Mouse (Mus musculus): ENCODE results near the gene Cdk4. TPM values are rescaled to one million over a fixed set of nuclear protein-coding genes. Genes with fewer than 3 reads are reported as not detected.

Gene Cdk4
- polyA plus RNA-seq, 1 experiment: 276 TPM

DNA sequence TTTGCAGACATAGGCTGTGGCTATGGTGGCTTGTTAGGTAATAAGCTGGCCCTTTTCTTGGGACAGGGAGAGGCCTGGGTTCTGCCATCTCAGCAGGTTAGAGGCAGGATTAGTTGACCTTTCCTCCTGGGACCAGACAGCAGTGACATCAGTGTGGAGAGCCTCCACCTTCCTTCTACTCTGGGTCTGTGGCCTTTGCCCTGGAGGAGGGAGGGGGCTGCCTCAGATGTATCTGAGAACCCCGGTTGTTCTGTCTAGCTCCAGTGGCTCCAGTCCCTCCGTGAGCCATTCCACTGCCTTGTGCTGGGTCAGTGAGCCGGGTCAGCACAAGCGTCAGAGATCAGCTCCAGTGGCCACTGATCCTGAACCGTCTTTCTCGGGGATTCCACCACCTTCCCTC is 20.1 kb upstream of the Cdk4 start:
- no peak for TF ChIP-seq TCF12 (IDR thresholded peaks at IDR 0.05; ENCODE audit: insufficient read depth, poor library complexity, severe bottlenecking)
- no peak for TF ChIP-seq TCF3 (IDR thresholded peaks at IDR 0.05; ENCODE audit: insufficient read length, low read depth)
- no peak for TF ChIP-seq MYOD1 (IDR thresholded peaks at IDR 0.05; ENCODE audit: control insufficient read depth in 1 of 3, insufficient read length in 2 of 3, low read depth in 2 of 3)
- no peak for TF ChIP-seq MYOG (IDR thresholded peaks at IDR 0.05; ENCODE audit: control insufficient read depth in 1 of 3, insufficient read depth in 1 of 3, insufficient read length in 2 of 3, low read depth in 2 of 3)
- TF ChIP-seq MAX (IDR thresholded peaks at IDR 0.05; ENCODE audit: low read depth): no peak
- TF ChIP-seq REST (IDR thresholded peaks at IDR 0.05; ENCODE audit: insufficient read depth, insufficient read length): no peak
- TF ChIP-seq E2F4 (IDR thresholded peaks at IDR 0.05; ENCODE audit: insufficient read depth): no peak
- TF ChIP-seq POLR2A (IDR thresholded peaks at IDR 0.05; ENCODE audit: insufficient read length, low read depth): no peak
- TF ChIP-seq CEBPB (IDR thresholded peaks at IDR 0.05; ENCODE audit: insufficient read depth, poor library complexity, severe bottlenecking): no peak
- no peak for TF ChIP-seq USF1 (IDR thresholded peaks at IDR 0.05; ENCODE audit: low read depth)
- no peak for TF ChIP-seq POLR2AphosphoS2 (IDR thresholded peaks at IDR 0.05; ENCODE audit: insufficient read length, low read depth)
- no peak for TF ChIP-seq SRF (IDR thresholded peaks at IDR 0.05; ENCODE audit: control insufficient read depth, insufficient read length, low read depth)
- peak overlapping the region; percentile 92 for H3K4me3 ChIP-seq
- H3K79me2 ChIP-seq (ENCODE audit: control insufficient read depth, insufficient read depth): peaks cover 4% of the 10 kb centered on the region
- no peak overlapping the region for H3ac ChIP-seq (ENCODE audit: control insufficient read depth, insufficient read length)
- H3K36me3 ChIP-seq (ENCODE audit: control insufficient read depth, insufficient read depth): no peaks in the 10 kb centered on the region
- H3K27me3 ChIP-seq (ENCODE audit: control insufficient read depth, insufficient read depth, insufficient read length): no peaks in the 10 kb centered on the region
- H3K4me2 ChIP-seq (ENCODE audit: low read depth): peak overlapping the region; percentile 65

DNA sequence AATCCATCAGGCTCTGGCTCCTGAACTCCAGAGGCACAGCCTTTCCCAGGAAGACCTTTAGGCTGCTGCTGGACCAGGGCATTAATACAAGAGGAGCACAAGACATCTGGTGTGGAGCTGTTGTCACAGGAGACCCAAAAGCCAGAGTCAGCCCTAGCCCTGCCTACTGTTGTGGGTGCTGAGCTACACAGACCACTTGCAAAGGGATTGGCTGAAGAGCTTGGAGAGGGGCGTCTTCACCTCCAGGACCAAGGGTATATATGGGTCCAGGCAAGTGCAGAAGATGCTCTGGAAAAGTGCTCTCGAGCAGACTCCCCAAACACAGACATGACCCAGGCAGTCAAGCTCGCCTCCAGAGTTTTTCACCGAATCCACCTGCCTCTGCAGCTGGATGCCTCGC is 15.4 kb upstream of the Cdk4 start, which contains the start of gene Cyp27b1:
Cyp27b1 (plus strand) TSS at position 297 of the 400 bp plus-strand sequence.
- H3K4me2 ChIP-seq (ENCODE audit: low read depth): peak within 1 kb of the TSS; percentile 15
- H3K79me2 ChIP-seq (ENCODE audit: control insufficient read depth, insufficient read depth): no peaks in the 10 kb centered on the region
- no peak within 1 kb of the TSS for H3ac ChIP-seq (ENCODE audit: control insufficient read depth, insufficient read length)
- peaks cover 9% of the 10 kb centered on the region for H3K27me3 ChIP-seq (ENCODE audit: control insufficient read depth, insufficient read depth, insufficient read length)
- no peaks in the 10 kb centered on the region for H3K36me3 ChIP-seq (ENCODE audit: control insufficient read depth, insufficient read depth)
- no peak for TF ChIP-seq MAX (IDR thresholded peaks at IDR 0.05; ENCODE audit: low read depth)
- no peak for TF ChIP-seq POLR2AphosphoS2 (IDR thresholded peaks at IDR 0.05; ENCODE audit: insufficient read length, low read depth)
- TF ChIP-seq TCF3 (IDR thresholded peaks at IDR 0.05; ENCODE audit: insufficient read length, low read depth): no peak
- no peak for TF ChIP-seq MYOD1 (IDR thresholded peaks at IDR 0.05; ENCODE audit: control insufficient read depth in 1 of 3, insufficient read length in 2 of 3, low read depth in 2 of 3)
- no peak for TF ChIP-seq E2F4 (IDR thresholded peaks at IDR 0.05; ENCODE audit: insufficient read depth)
- TF ChIP-seq CEBPB (IDR thresholded peaks at IDR 0.05; ENCODE audit: insufficient read depth, poor library complexity, severe bottlenecking): no peak
- TF ChIP-seq SRF (IDR thresholded peaks at IDR 0.05; ENCODE audit: control insufficient read depth, insufficient read length, low read depth): no peak
- no peak for TF ChIP-seq USF1 (IDR thresholded peaks at IDR 0.05; ENCODE audit: low read depth)
- no peak for TF ChIP-seq MYOG (IDR thresholded peaks at IDR 0.05; ENCODE audit: control insufficient read depth in 1 of 3, insufficient read depth in 1 of 3, insufficient read length in 2 of 3, low read depth in 2 of 3)
- no peak for TF ChIP-seq REST (IDR thresholded peaks at IDR 0.05; ENCODE audit: insufficient read depth, insufficient read length)
- TF ChIP-seq TCF12 (IDR thresholded peaks at IDR 0.05; ENCODE audit: insufficient read depth, poor library complexity, severe bottlenecking): no peak
- no peak for TF ChIP-seq POLR2A (IDR thresholded peaks at IDR 0.05; ENCODE audit: insufficient read length, low read depth)
- H3K4me3 ChIP-seq: no peak within 1 kb of the TSS

DNA sequence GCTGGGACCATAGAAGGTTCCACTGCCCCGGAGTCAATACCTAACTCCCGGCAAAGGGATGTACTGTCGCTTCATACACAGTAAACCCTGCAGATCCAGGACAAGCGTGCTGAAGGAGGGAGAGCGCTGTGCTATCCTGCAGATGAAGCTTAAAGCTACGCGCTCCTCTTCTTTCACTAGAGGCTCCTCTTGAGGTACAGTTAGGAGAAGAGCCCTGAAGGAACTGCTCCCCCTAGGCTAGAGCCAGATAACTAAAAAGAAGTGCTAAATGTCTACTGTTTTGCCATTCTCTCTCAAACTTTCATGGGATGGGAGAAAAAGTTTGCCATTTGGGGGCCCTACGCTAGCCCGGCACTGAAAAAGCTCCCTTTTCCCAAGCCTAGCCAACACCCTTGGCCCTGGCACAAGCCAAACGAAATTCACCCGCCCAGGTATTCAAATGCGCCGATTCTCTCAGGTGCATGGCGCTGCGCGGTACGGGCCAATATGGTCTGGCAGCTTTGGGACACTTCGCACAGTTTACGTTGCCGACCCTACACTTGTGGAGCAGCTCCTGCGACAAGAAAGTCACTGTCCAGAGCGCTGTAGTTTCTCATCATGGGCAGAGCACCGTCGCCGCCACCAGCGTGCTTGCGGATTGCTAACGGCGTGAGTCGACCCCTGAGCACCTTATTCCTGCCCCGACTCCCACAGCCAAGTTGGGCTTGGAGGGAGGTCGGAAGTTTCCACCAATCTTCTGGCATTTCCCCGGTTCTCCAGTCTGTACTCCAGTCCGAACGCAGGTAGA is 14.5 kb upstream of the Cdk4 start:
- Histone ChIP-seq H3K4me3 (no peak overlapping the region), H3K27me3 (ENCODE audit: control insufficient read depth, insufficient read depth, insufficient read length) (peaks cover 9% of the 10 kb centered on the region), H3K79me2 (ENCODE audit: control insufficient read depth, insufficient read depth) (no peaks in the 10 kb centered on the region), H3K4me2 (ENCODE audit: low read depth) (peak overlapping the region; percentile 15), H3K36me3 (ENCODE audit: control insufficient read depth, insufficient read depth) (no peaks in the 10 kb centered on the region), H3ac (ENCODE audit: control insufficient read depth, insufficient read length) (no peak overlapping the region)
- TF ChIP-seq POLR2AphosphoS2 (IDR thresholded peaks at IDR 0.05; ENCODE audit: insufficient read length, low read depth) (peak; percentile 47), REST (IDR thresholded peaks at IDR 0.05; ENCODE audit: insufficient read depth, insufficient read length) (no peak), SRF (IDR thresholded peaks at IDR 0.05; ENCODE audit: control insufficient read depth, insufficient read length, low read depth) (no peak)

DNA sequence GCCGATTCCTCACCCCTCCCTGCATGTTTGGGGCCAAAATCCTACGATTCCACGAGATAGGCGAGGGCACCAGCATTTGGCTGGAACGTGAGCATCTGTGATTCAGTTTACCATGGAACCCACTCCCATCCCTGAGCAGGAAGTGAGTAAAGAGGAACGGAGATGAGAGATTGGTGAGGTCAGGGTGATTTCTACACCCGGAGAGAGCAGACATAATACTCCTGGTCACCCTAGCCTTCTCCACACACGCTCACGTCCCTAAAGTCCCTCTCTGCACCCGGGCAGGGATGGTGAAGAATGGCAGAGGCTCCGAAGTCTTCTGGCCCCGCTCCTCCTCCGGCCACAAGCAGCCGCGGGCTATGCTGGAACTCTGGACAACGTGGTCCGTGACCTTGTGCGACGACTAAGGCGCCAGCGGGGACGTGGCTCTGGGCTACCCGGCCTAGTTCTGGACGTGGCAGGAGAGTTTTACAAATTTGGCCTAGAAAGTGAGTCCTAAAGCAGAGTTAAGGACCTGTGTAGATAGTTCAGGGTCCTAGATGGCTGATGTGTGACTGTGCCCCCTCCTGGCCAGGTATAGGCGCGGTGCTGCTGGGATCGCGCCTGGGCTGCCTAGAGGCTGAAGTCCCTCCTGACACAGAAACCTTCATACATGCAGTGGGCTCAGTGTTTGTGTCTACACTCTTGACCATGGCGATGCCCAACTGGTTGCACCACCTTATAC is 13.8 kb upstream of the Cdk4 start:
- Histone ChIP-seq H3K36me3 (ENCODE audit: control insufficient read depth, insufficient read depth) (no peaks in the 10 kb centered on the region), H3K79me2 (ENCODE audit: control insufficient read depth, insufficient read depth) (no peaks in the 10 kb centered on the region), H3K27me3 (ENCODE audit: control insufficient read depth, insufficient read depth, insufficient read length) (peaks cover 9% of the 10 kb centered on the region), H3ac (ENCODE audit: control insufficient read depth, insufficient read length) (no peak overlapping the region), H3K4me3 (no peak overlapping the region), H3K4me2 (ENCODE audit: low read depth) (peak overlapping the region; percentile 15)
- TF ChIP-seq MAX (IDR thresholded peaks at IDR 0.05; ENCODE audit: low read depth): no peak
- TF ChIP-seq USF1 (IDR thresholded peaks at IDR 0.05; ENCODE audit: low read depth): no peak
- TF ChIP-seq E2F4 (IDR thresholded peaks at IDR 0.05; ENCODE audit: insufficient read depth): no peak
- no peak for TF ChIP-seq CEBPB (IDR thresholded peaks at IDR 0.05; ENCODE audit: insufficient read depth, poor library complexity, severe bottlenecking)

DNA sequence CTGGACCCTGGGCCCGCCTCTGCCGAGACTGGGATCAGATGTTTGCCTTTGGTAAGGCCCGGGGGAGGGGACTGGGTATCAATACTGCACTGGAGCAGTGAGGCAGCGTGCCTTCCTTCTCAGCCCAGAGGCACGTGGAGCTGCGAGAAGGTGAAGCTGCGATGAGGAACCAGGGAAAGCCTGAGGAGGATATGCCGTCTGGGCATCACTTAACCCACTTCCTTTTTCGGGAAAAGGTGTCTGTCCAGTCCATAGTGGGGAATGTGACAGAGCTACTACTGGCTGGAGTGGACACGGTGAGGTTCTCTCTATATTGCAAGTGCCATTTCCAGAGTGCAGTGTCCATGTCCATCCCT is 13.2 kb upstream of the Cdk4 start:
- Histone ChIP-seq H3K4me3 (no peak overlapping the region), H3K79me2 (ENCODE audit: control insufficient read depth, insufficient read depth) (no peaks in the 10 kb centered on the region), H3K27me3 (ENCODE audit: control insufficient read depth, insufficient read depth, insufficient read length) (peaks cover 9% of the 10 kb centered on the region), H3K36me3 (ENCODE audit: control insufficient read depth, insufficient read depth) (no peaks in the 10 kb centered on the region), H3ac (ENCODE audit: control insufficient read depth, insufficient read length) (no peak overlapping the region), H3K4me2 (ENCODE audit: low read depth) (no peak overlapping the region)
- TF ChIP-seq TCF3 (IDR thresholded peaks at IDR 0.05; ENCODE audit: insufficient read length, low read depth): no peak
- no peak for TF ChIP-seq CEBPB (IDR thresholded peaks at IDR 0.05; ENCODE audit: insufficient read depth, poor library complexity, severe bottlenecking)
- TF ChIP-seq REST (IDR thresholded peaks at IDR 0.05; ENCODE audit: insufficient read depth, insufficient read length): no peak
- TF ChIP-seq MAX (IDR thresholded peaks at IDR 0.05; ENCODE audit: low read depth): no peak
- no peak for TF ChIP-seq SRF (IDR thresholded peaks at IDR 0.05; ENCODE audit: control insufficient read depth, insufficient read length, low read depth)
- no peak for TF ChIP-seq MYOG (IDR thresholded peaks at IDR 0.05; ENCODE audit: control insufficient read depth in 1 of 3, insufficient read depth in 1 of 3, insufficient read length in 2 of 3, low read depth in 2 of 3)
- no peak for TF ChIP-seq POLR2AphosphoS2 (IDR thresholded peaks at IDR 0.05; ENCODE audit: insufficient read length, low read depth)

All from myocyte (in vitro differentiated cells).